Mouse (Mus musculus) G1E (cell line): ENCODE data around the gene Rere.

Source experiments
- CTCF ChIP-seq: IDR thresholded peaks from 2 replicates; pipeline ENCODE4 v1.5.1; 2012; ENCODE audit warnings: low read depth, low read length, inconsistent platforms, mixed read lengths
- GATA1 ChIP-seq: IDR thresholded peaks from 2 replicates; pipeline ENCODE4 v1.6.1; 2012; ENCODE audit warnings: borderline replicate concordance, low read length, inconsistent platforms, mixed read lengths
- GATA2 ChIP-seq: IDR thresholded peaks from 2 replicates; pipeline ENCODE4 v1.6.1; 2012; ENCODE audit warnings: low read depth, low read length, inconsistent platforms, borderline replicate concordance
- POLR2AphosphoS5 ChIP-seq: IDR thresholded peaks from 2 replicates; pipeline ENCODE4 v1.6.1; 2012; ENCODE audit warnings: low read depth, low read length, inconsistent platforms; ENCODE audit not compliant: insufficient replicate concordance
- TAL1 ChIP-seq: conservative IDR thresholded peaks from 2 replicates; pipeline ENCODE4 v1.6.1; 2012; ENCODE audit warnings: low read depth, low read length, inconsistent platforms, mixed read lengths

DNA sequence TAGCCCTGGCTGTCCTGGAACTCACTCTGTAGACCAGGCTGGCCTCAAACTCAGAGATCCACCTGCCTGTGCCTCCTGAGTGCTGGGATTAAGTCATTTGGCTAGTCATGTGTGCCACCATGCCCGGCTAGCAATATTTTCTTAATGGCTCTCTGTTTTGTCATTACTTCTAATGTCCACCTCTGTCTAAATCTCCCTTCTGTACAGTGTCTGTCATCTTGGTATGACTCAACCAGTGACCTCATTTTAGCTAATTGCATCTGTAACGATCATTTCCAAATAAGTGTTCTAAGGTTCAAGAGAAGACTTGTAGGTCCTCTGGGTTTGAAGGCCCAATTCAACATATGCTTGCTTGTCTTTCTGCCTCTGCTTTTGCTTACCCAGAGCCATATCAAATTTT, 71.3 kb downstream of the Rere start:
- no peak for TF ChIP-seq CTCF
- no peak for TF ChIP-seq GATA1
- no peak for TF ChIP-seq TAL1
- TF ChIP-seq POLR2AphosphoS5 = no peak
- no peak for TF ChIP-seq GATA2
